Mouse (Mus musculus): ENCODE data around the gene Ccnq.

DNA sequence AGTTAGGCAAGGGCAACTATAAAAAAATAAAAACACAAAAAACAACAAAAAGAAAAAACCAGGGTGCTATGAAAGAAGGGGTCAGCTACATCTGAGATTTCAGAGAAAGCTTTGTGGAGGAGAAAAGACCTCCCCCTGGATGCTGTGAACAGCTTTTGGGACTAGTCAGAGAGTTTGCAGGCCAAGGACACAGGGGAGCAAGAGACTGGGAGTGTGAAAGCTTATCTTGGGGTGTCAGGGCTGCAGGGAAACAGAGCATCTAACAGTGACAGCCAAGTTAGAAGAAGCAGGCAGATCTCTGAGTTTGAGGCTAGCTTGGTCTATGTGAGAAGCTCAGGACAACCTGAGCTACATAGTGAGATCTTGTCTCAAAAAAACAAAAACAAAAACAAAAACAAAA is 12.2 kb downstream of the Ccnq start:
- TF ChIP-seq CTCF (IDR thresholded peaks at IDR 0.05; ENCODE audit: borderline replicate concordance, extremely low read depth, insufficient read depth, insufficient read length) = no peak
- no peak for TF ChIP-seq POLR2A (IDR thresholded peaks at IDR 0.05; ENCODE audit: borderline replicate concordance, extremely low read depth, insufficient read depth, insufficient read length, poor library complexity, severe bottlenecking)

All from brain, embryonic 14.5 days (tissue).